Mouse (Mus musculus): Measurements from ENCODE around the gene Tmem235. TPM values are rescaled to one million over a fixed set of nuclear protein-coding genes. Genes with fewer than 3 reads are reported as not detected.

The Tmem235 gene
- polyA plus RNA-seq, 2 experiments, result not detected

- Histone ChIP-seq H3K27ac (replicated peaks; ENCODE audit: low read depth, low read length) (no peak overlapping the region), H3K27me3 (ENCODE audit: control insufficient read depth, insufficient read depth, low read length) (no peaks in the 10 kb centered on the region), H3K9me3 (ENCODE audit: control insufficient read depth, low read length) (no peaks in the 10 kb centered on the region), H3K36me3 (ENCODE audit: control insufficient read depth, insufficient read depth, low read length) (no peaks in the 10 kb centered on the region), H3K4me1 (ENCODE audit: control insufficient read depth, insufficient read depth, low read length) (peaks cover 25% of the 10 kb centered on the region), H3K9ac (ENCODE audit: low read depth, low read length, severe bottlenecking) (no peak overlapping the region), H3K4me3 (replicated peaks; ENCODE audit: low read length) (no peak overlapping the region), H3K4me2 (replicated peaks; ENCODE audit: low read depth, low read length, severe bottlenecking) (no peak overlapping the region)
- no peak for TF ChIP-seq POLR2A (IDR thresholded peaks at IDR 0.05; ENCODE audit: borderline replicate concordance, extremely low read depth, insufficient read depth, insufficient read length)
- WGBS, result 73% methylated on average over 6 of the region's 6 CpGs
- ATAC-seq (ENCODE audit: low FRiP score, low read depth) (no peak), DNase-seq (ENCODE audit: low spot score) (no peak)
Observed at GRCm38 (mm10) chr11:117879676-117880075, 19.1 kb downstream of the Tmem235 start.

GRCm38 (mm10) chr11:117880336-117880976 is 19.9 kb downstream of the Tmem235 start:
- WGBS, result 87% methylated on average over 9 of the region's 9 CpGs

GRCm38 (mm10) chr11:117880977-117881358 is 20.4 kb downstream of the Tmem235 start:
- no peak overlapping the region for H3K27ac ChIP-seq (replicated peaks; ENCODE audit: low read depth, low read length)

More at GRCm38 (mm10) chr11:117880336-117880976, 19.9 kb downstream of the Tmem235 start:
- Histone ChIP-seq H3K9me3 (ENCODE audit: control insufficient read depth, low read length) (no peaks in the 10 kb centered on the region), H3K36me3 (ENCODE audit: control insufficient read depth, insufficient read depth, low read length) (no peaks in the 10 kb centered on the region), H3K4me3 (replicated peaks; ENCODE audit: low read length) (no peak overlapping the region), H3K27me3 (ENCODE audit: control insufficient read depth, insufficient read depth, low read length) (no peaks in the 10 kb centered on the region), H3K4me1 (ENCODE audit: control insufficient read depth, insufficient read depth, low read length) (peaks cover 25% of the 10 kb centered on the region), H3K27ac (replicated peaks; ENCODE audit: low read depth, low read length) (no peak overlapping the region), H3K4me2 (replicated peaks; ENCODE audit: low read depth, low read length, severe bottlenecking) (no peak overlapping the region), H3K9ac (ENCODE audit: low read depth, low read length, severe bottlenecking) (no peak overlapping the region)
- DNase-seq (ENCODE audit: low spot score), result no peak
- TF ChIP-seq POLR2A (IDR thresholded peaks at IDR 0.05; ENCODE audit: borderline replicate concordance, extremely low read depth, insufficient read depth, insufficient read length), result no peak
- ATAC-seq (ENCODE audit: low FRiP score, low read depth), result no peak

GRCm38 (mm10) chr11:117881787-117882186 is 21.2 kb downstream of the Tmem235 start:
- Histone ChIP-seq H3K36me3 (ENCODE audit: control insufficient read depth, insufficient read depth, low read length) (no peaks in the 10 kb centered on the region), H3K4me2 (replicated peaks; ENCODE audit: low read depth, low read length, severe bottlenecking) (no peak overlapping the region), H3K9ac (ENCODE audit: low read depth, low read length, severe bottlenecking) (no peak overlapping the region), H3K27ac (replicated peaks; ENCODE audit: low read depth, low read length) (no peak overlapping the region), H3K4me1 (ENCODE audit: control insufficient read depth, insufficient read depth, low read length) (peaks cover 25% of the 10 kb centered on the region), H3K4me3 (replicated peaks; ENCODE audit: low read length) (no peak overlapping the region), H3K27me3 (ENCODE audit: control insufficient read depth, insufficient read depth, low read length) (no peaks in the 10 kb centered on the region), H3K9me3 (ENCODE audit: control insufficient read depth, low read length) (no peaks in the 10 kb centered on the region)
- WGBS, result 13% methylated on average over 8 of the region's 8 CpGs
- DNase-seq (ENCODE audit: low spot score) (no peak), ATAC-seq (ENCODE audit: low FRiP score, low read depth) (no peak)
- no peak for TF ChIP-seq POLR2A (IDR thresholded peaks at IDR 0.05; ENCODE audit: borderline replicate concordance, extremely low read depth, insufficient read depth, insufficient read length)

More at GRCm38 (mm10) chr11:117880977-117881358, 20.4 kb downstream of the Tmem235 start:
- Histone ChIP-seq H3K9me3 (ENCODE audit: control insufficient read depth, low read length) (no peaks in the 10 kb centered on the region), H3K36me3 (ENCODE audit: control insufficient read depth, insufficient read depth, low read length) (no peaks in the 10 kb centered on the region), H3K9ac (ENCODE audit: low read depth, low read length, severe bottlenecking) (no peak overlapping the region), H3K4me2 (replicated peaks; ENCODE audit: low read depth, low read length, severe bottlenecking) (no peak overlapping the region), H3K4me1 (ENCODE audit: control insufficient read depth, insufficient read depth, low read length) (peaks cover 25% of the 10 kb centered on the region), H3K4me3 (replicated peaks; ENCODE audit: low read length) (no peak overlapping the region), H3K27me3 (ENCODE audit: control insufficient read depth, insufficient read depth, low read length) (no peaks in the 10 kb centered on the region)
- WGBS, result 89% methylated on average over 6 of the region's 6 CpGs
- DNase-seq (ENCODE audit: low spot score), result no peak
- no peak for ATAC-seq (ENCODE audit: low FRiP score, low read depth)
- no peak for TF ChIP-seq POLR2A (IDR thresholded peaks at IDR 0.05; ENCODE audit: borderline replicate concordance, extremely low read depth, insufficient read depth, insufficient read length)

GRCm38 (mm10) chr11:117882208-117882607 is 21.7 kb downstream of the Tmem235 start:
- no peaks in the 10 kb centered on the region for H3K36me3 ChIP-seq (ENCODE audit: control insufficient read depth, insufficient read depth, low read length)
- TF ChIP-seq POLR2A (IDR thresholded peaks at IDR 0.05; ENCODE audit: borderline replicate concordance, extremely low read depth, insufficient read depth, insufficient read length), result no peak
- H3K4me1 ChIP-seq (ENCODE audit: control insufficient read depth, insufficient read depth, low read length), result peaks cover 25% of the 10 kb centered on the region
- 79% methylated on average over 1 of the region's 1 CpGs for WGBS
- no peak overlapping the region for H3K4me3 ChIP-seq (replicated peaks; ENCODE audit: low read length)
- no peak overlapping the region for H3K9ac ChIP-seq (ENCODE audit: low read depth, low read length, severe bottlenecking)
- no peak overlapping the region for H3K27ac ChIP-seq (replicated peaks; ENCODE audit: low read depth, low read length)
- DNase-seq (ENCODE audit: low spot score), result no peak
- H3K27me3 ChIP-seq (ENCODE audit: control insufficient read depth, insufficient read depth, low read length), result no peaks in the 10 kb centered on the region
- H3K9me3 ChIP-seq (ENCODE audit: control insufficient read depth, low read length), result no peaks in the 10 kb centered on the region
- H3K4me2 ChIP-seq (replicated peaks; ENCODE audit: low read depth, low read length, severe bottlenecking), result no peak overlapping the region
- ATAC-seq (ENCODE audit: low FRiP score, low read depth), result no peak
